Mouse (Mus musculus): Measurements from ENCODE around the gene Dus4l. TPM values are rescaled to one million over a fixed set of nuclear protein-coding genes. Genes with fewer than 3 reads are reported as not detected.
"Not testable (repeated sequence)": the region's sequence is repeated elsewhere in the genome, so short reads cannot be mapped to it uniquely, and the experiment has no call there.

Dus4l gene
- 13.1 and 40.1 TPM in 2 replicates for total RNA-seq (2017)

DNA sequence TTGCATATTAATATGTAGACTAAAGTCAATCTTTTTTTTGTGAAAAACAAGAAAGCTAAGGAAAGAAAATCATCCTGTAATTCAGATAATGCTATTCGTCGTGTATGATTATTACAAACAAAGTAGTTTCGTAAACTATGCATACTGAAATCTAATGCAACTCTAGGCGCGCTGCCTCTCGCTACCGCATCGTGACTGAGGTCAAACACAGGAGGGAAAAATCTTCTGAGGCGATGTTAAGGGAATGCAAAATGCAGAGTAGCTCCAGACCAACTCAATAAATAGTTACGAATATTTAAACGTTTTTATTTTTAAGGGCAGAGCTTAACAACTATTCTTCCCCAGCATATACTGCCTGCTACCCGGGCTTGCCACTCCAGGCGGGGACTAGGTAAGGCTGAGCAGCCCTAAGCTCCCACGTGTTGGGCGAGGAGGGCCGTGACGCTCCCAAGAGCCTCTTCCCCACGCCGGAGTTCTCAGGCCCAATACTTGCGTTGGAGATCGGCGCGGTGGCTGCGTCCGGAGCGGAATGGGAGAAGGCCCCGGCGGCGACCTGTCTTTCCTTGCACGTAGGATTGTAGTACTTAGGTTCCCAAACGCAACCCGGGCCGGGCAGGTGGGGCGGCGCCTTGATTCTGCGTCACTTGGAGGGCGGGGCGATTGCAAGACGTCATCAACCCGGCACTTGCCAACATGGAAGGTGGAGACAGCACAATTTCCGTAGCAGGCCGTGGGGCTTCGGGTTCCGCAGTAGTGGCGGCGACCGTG lies at the start of gene Dus4l, which contains the start of gene Cog5:
Dus4l (minus strand) TSS at position 630 of the 768 bp plus-strand sequence.
Cog5 (plus strand) TSS at position 673 of the 768 bp plus-strand sequence.
- ATAC-seq (replicated peaks; ENCODE audit: low read depth, poor library complexity, severe bottlenecking): peak; percentile 95

DNA sequence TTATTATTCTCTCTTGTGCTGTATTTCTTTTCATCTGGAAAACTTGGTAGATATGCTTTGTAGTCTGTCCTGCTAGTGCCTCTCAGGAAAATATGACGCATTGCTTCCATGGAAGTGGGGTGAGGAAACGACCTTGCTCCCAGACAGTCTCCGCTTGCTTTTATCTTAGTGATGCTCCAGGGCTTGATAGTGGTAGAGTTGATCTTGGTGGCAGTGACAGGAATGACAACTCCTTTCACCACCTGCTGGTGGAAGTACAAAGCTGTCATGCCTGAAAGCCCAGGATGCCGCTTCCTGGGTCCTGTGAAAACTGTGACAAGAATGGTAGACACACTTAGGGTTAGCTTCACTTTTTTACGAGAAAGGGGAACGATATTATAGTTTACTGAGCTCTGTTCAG lies 49.3 kb upstream of the Dus4l start:
- ATAC-seq (replicated peaks; ENCODE audit: low read depth, poor library complexity, severe bottlenecking): no peak

- no peak for ATAC-seq (replicated peaks; ENCODE audit: low read depth, poor library complexity, severe bottlenecking)
These were observed 46.8 kb upstream of the Dus4l start for GRCm38 (mm10) chr12:31701411-31701810.

GRCm38 (mm10) chr12:31700623-31701347 lies 46.2 kb upstream of the Dus4l start:
- no peak for ATAC-seq (replicated peaks; ENCODE audit: low read depth, poor library complexity, severe bottlenecking)

DNA sequence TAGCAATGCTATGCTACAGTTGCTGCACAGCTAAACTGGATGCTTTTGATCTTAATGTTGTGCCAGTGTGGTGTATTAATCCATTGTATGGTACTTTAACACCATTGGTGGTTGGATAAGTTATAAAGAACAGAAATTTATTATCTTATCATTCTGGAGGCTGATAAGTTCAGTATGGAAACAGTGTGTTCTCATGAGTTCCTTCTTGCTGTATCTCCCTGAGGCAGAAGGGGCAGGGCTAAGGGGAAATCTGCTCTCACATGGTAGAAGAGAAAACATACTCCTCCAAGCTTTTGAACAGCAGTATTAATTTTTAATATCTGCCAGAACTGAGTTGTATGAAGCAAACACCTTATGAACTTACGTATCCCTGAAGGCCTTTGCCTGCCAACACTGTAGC lies 38.7 kb upstream of the Dus4l start:
- ATAC-seq (replicated peaks; ENCODE audit: low read depth, poor library complexity, severe bottlenecking): no peak

- no peak for ATAC-seq (replicated peaks; ENCODE audit: low read depth, poor library complexity, severe bottlenecking)
These were observed 32.1 kb upstream of the Dus4l start for GRCm38 (mm10) chr12:31686679-31687078.

DNA sequence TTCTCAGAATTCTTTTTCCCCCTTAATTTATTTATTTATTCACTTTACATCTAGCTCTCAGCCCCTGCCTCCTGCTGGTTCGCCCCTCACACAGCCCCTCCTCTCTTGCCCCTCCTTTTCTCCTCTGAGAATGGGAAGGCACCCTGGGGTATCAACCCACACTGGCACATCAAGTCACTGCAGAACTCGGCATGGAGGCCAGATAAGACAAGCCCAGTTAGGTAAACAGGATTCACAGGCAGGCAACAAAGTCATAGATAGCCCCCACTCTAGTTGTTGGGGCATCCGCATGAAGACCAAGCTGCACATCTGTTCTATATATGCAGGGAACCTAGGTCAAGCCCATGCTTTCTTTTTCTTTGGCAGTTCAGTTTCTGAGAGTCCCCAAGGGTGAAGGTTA lies 12.6 kb upstream of the Dus4l start:
- no peak for ATAC-seq (replicated peaks; ENCODE audit: low read depth, poor library complexity, severe bottlenecking)

- no peak for ATAC-seq (replicated peaks; ENCODE audit: low read depth, poor library complexity, severe bottlenecking)
These were observed 11.4 kb upstream of the Dus4l start for GRCm38 (mm10) chr12:31665999-31666398.

GRCm38 (mm10) chr12:31656841-31657240 lies 2.2 kb upstream of the Dus4l start:
- ATAC-seq (replicated peaks; ENCODE audit: low read depth, poor library complexity, severe bottlenecking): no peak

DNA sequence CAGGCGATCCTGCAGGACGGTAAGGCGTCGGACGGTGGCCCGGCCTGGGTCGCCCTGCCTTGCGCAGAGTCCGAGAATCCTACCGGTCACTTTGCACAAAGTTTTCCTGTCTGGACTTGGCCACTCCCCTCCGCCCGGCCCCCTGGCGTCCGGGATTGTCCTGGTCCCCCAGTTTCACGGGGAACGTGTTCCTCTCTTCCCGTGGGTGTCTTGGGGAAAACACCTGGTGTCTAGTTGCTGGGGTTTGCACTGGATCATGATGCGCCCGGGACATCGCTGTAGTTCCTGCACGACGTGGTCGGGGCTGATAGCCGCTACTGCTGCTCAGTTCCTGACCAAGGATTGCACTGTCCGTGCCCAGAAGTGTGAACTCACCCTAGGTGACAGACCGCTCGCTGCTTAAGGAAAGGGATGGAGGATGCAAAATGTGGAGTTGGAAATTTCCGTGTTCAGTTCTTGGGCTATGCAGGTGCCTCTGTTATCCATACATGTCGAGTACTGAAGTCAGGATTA lies 395 bp upstream of the Dus4l start:
- ATAC-seq (replicated peaks; ENCODE audit: low read depth, poor library complexity, severe bottlenecking): peak; percentile 65

- no peak for ATAC-seq (replicated peaks; ENCODE audit: low read depth, poor library complexity, severe bottlenecking)
These were observed 1.0 kb downstream of the Dus4l start for GRCm38 (mm10) chr12:31653611-31654010.

- ATAC-seq (replicated peaks; ENCODE audit: low read depth, poor library complexity, severe bottlenecking): no peak
These were observed 19.4 kb downstream of the Dus4l start for GRCm38 (mm10) chr12:31635240-31635607.

GRCm38 (mm10) chr12:31634343-31635239 lies 20.0 kb downstream of the Dus4l start, which contains the start of gene Bcap29:
TSS of gene Bcap29 (minus strand) at chr12:31634658.
- ATAC-seq (replicated peaks; ENCODE audit: low read depth, poor library complexity, severe bottlenecking): peak; percentile 89

DNA sequence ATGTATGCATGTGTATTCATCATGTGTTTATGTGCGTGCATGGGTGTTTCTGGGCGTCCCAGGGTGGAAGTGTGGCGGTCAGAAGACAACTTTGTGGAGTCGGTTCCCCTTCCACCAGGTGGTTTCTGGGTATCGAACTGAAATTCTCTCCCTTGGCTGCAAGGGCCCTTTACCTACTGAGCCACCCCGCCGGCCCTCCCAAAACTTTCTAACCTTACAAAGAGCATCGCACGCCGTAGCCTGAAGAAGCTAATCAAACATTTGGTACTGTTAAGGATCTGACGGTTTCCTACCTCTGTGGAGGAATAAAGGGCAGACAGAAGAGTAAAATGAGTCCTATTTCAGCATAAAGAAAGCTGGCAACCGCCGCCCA lies 20.7 kb downstream of the Dus4l start:
- ATAC-seq (replicated peaks; ENCODE audit: low read depth, poor library complexity, severe bottlenecking): peak; percentile 53

DNA sequence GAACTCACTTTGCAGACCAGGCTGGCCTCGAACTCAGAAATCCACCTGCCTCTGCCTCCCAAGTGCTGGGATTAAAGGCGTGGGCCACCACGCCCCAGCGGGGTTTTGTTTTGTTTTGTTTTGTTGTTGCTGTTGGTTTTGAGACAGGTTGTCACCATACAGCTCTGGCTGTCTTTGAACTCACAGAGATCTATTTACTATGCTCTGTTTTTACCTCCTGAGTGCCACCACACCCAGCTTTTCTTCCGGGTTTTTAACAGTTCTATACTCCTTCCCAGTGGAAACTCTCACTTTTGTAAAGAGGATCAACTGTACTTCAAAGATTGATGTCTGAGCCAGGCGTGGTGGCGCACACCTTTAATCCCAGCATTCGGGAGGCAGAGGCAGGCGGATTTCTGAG lies 26.2 kb downstream of the Dus4l start:
- ATAC-seq (replicated peaks; ENCODE audit: low read depth, poor library complexity, severe bottlenecking): not testable (repeated sequence)

GRCm38 (mm10) chr12:31625016-31625415 lies 29.6 kb downstream of the Dus4l start:
- ATAC-seq (replicated peaks; ENCODE audit: low read depth, poor library complexity, severe bottlenecking): no peak

GRCm38 (mm10) chr12:31620106-31620505 lies 34.5 kb downstream of the Dus4l start:
- no peak for ATAC-seq (replicated peaks; ENCODE audit: low read depth, poor library complexity, severe bottlenecking)

DNA sequence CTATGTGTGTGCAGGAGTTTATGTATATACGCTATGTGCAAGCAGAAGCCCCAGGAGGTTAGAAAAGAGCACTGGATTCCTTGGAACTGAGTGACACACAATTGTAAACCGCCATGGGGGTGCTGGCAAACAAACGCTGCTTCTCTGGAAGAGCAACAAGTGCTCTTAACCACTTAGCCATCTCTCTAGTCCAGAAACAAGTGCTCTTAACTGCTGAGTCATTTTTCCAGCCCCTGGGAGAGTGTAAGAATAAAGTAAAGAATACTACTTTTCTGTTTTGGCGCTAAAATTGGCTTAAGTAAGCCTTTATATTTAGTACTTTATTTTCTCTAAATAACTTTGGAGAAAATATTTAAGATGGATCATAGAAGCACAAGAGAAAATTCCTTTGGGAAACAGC lies 41.3 kb downstream of the Dus4l start:
- ATAC-seq (replicated peaks; ENCODE audit: low read depth, poor library complexity, severe bottlenecking): no peak

DNA sequence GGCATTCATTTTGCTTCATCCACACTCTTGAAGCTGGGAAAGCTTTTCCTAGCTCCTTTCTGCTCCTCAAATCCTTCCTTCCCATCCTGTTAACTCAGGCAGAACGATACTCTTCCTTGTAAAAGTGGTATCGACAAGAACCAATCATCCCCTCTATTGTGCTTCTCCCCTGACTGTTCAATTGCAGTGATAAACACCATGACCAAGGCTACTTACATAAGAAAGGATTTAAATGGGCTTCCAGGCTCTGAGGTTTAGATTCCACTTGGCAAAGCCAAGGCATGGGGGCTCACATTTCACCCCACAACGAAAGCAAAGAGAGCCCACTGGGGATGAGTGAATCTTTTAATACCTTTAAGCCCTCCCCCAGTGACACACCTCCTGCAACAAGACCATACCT lies 46.5 kb downstream of the Dus4l start:
- ATAC-seq (replicated peaks; ENCODE audit: low read depth, poor library complexity, severe bottlenecking): no peak

- no peak for ATAC-seq (replicated peaks; ENCODE audit: low read depth, poor library complexity, severe bottlenecking)
These were observed 49.7 kb downstream of the Dus4l start for GRCm38 (mm10) chr12:31604894-31605293.

Measured in common myeloid progenitor, adult 5-6 weeks (primary cell).